Mouse (Mus musculus) embryonic facial prominence, embryonic 13.5 days (tissue): ENCODE results near the gene Rab44. TPM values are rescaled to one million over a fixed set of nuclear protein-coding genes. Genes with fewer than 3 reads are reported as not detected.
A peak's percentile ranks its signal among the peaks of the same experiment; 100 is the strongest.

Experiments used
- ATAC-seq: fragments of 200-750 bp; cut with Nextera tagmentation; 2 replicates; pipeline ENCODE4 v1.8.0; 2017; ENCODE audit warnings: low read depth; ENCODE audit not compliant: insufficient number of reproducible peaks, insufficient read depth, low FRiP score, low TSS enrichment
- H3K27ac ChIP-seq: fragments of 300-500 bp; sonication (generic); 2 replicates; pipeline ENCODE4 v1.5.1; 2015; ENCODE audit warnings: moderate library complexity, mild to moderate bottlenecking, inconsistent platforms
- H3K27me3 ChIP-seq: fragments of 300-500 bp; sonication (generic); 2 replicates; pipeline ENCODE4 v1.6.1; 2015; ENCODE audit warnings: mild to moderate bottlenecking, inconsistent platforms
- H3K36me3 ChIP-seq: fragments of 300-500 bp; sonication (generic); 2 replicates; pipeline ENCODE4 v1.6.1; 2015; ENCODE audit warnings: mild to moderate bottlenecking, inconsistent platforms
- H3K4me1 ChIP-seq: fragments of 300-500 bp; sonication (generic); 2 replicates; pipeline ENCODE4 v1.6.1; 2015; ENCODE audit warnings: inconsistent platforms
- H3K4me2 ChIP-seq: fragments of 300-500 bp; sonication (generic); 2 replicates; pipeline ENCODE4 v1.6.1; 2015; ENCODE audit warnings: moderate library complexity, mild to moderate bottlenecking, inconsistent platforms
- H3K4me3 ChIP-seq: fragments of 300-500 bp; sonication (generic); 2 replicates; pipeline ENCODE4 v1.5.1; 2015; ENCODE audit warnings: mild to moderate bottlenecking, inconsistent platforms
- H3K9ac ChIP-seq: fragments of 300-500 bp; sonication (generic); 2 replicates; pipeline ENCODE4 v1.6.1; 2015; ENCODE audit warnings: mild to moderate bottlenecking, inconsistent platforms
- H3K9me3 ChIP-seq: fragments of 300-500 bp; sonication (generic); 2 replicates; pipeline ENCODE4 v1.6.1; 2016; ENCODE audit warnings: inconsistent platforms
- WGBS: fragments of 180-500 bp; shearing (Covaris S2); methylation state at CpG from one replicate; pipeline ENCODE4 v1.1.7; 2015; ENCODE audit warnings: mixed read lengths; 5-methylcytosine and 5-hydroxymethylcytosine counted together
- polyA plus RNA-seq: library from polyadenylated mRNA; unstranded; fragments of >200 nt; fragmentation: Nextera tagmentation; extraction: Ambion mirVana; gene quantifications from 2 replicates; pipeline ENCODE4 v1.2.1, GENCODE M21; 2015

The Rab44 gene
- polyA plus RNA-seq, 1 experiment from 2014 or later: 0.55 TPM

GRCm38 (mm10) chr17:29092497-29092896, 21.4 kb upstream of the Rab44 start:
- 58% methylated on average over 5 of the region's 5 CpGs for WGBS
- no peak for ATAC-seq
- Histone ChIP-seq H3K4me1 (peaks cover 29% of the 10 kb centered on the region), H3K9ac (no peak overlapping the region), H3K27me3 (peaks cover 46% of the 10 kb centered on the region), H3K4me2 (no peak overlapping the region), H3K27ac (no peak overlapping the region), H3K9me3 (no peaks in the 10 kb centered on the region), H3K4me3 (no peak overlapping the region), H3K36me3 (no peaks in the 10 kb centered on the region)

- peak overlapping the region; percentile 33; the same call in 1 of the 2 replicates for H3K27ac ChIP-seq
- H3K27me3 ChIP-seq: peaks cover 46% of the 10 kb centered on the region
Measured at GRCm38 (mm10) chr17:29093110-29093952, 20.6 kb upstream of the Rab44 start.

GRCm38 (mm10) chr17:29093961-29094309, 20.0 kb upstream of the Rab44 start:
- Histone ChIP-seq H3K36me3 (peaks cover 6% of the 10 kb centered on the region), H3K4me1 (peaks cover 29% of the 10 kb centered on the region), H3K9ac (peak overlapping the region; percentile 74), H3K4me2 (peak overlapping the region; percentile 78), H3K27ac (peak overlapping the region; percentile 33; the same call in 1 of the 2 replicates), H3K27me3 (peaks cover 46% of the 10 kb centered on the region), H3K4me3 (peak overlapping the region; percentile 53), H3K9me3 (no peaks in the 10 kb centered on the region)
- no peak for ATAC-seq
- 1% methylated on average over 24 of the region's 24 CpGs for WGBS

More at GRCm38 (mm10) chr17:29093110-29093952, 20.6 kb upstream of the Rab44 start:
- Histone ChIP-seq H3K9me3 (no peaks in the 10 kb centered on the region), H3K4me3 (peak overlapping the region; percentile 53), H3K36me3 (no peaks in the 10 kb centered on the region), H3K9ac (peak overlapping the region; percentile 74), H3K4me2 (peak overlapping the region; percentile 78), H3K4me1 (peaks cover 29% of the 10 kb centered on the region)
- 7% methylated on average over 36 of the region's 36 CpGs for WGBS
- peak; percentile 56; the same call in 1 of the 2 replicates for ATAC-seq

GRCm38 (mm10) chr17:29094310-29095181, 19.4 kb upstream of the Rab44 start:
- H3K4me2 ChIP-seq: peak overlapping the region; percentile 78
- H3K27me3 ChIP-seq: peaks cover 46% of the 10 kb centered on the region
- ATAC-seq: peak; percentile 59; the same call in 1 of the 2 replicates
- no peaks in the 10 kb centered on the region for H3K9me3 ChIP-seq
- H3K36me3 ChIP-seq: peaks cover 9% of the 10 kb centered on the region
- peak overlapping the region; percentile 53 for H3K4me3 ChIP-seq
- H3K4me1 ChIP-seq: peaks cover 29% of the 10 kb centered on the region
- peak overlapping the region; percentile 33 for H3K27ac ChIP-seq
- under 1% methylated on average over 71 of the region's 71 CpGs for WGBS
- peak overlapping the region; percentile 74 for H3K9ac ChIP-seq

- H3K27me3 ChIP-seq: peaks cover 46% of the 10 kb centered on the region
- peak overlapping the region; percentile 74 for H3K9ac ChIP-seq
- H3K9me3 ChIP-seq: no peaks in the 10 kb centered on the region
- peaks cover 16% of the 10 kb centered on the region for H3K36me3 ChIP-seq
- ATAC-seq: peak; percentile 60; the same call in 1 of the 2 replicates
- WGBS: under 1% methylated on average over 44 of the region's 44 CpGs
- peak overlapping the region; percentile 53 for H3K4me3 ChIP-seq
- peak overlapping the region; percentile 78 for H3K4me2 ChIP-seq
- H3K27ac ChIP-seq: no peak overlapping the region
- H3K4me1 ChIP-seq: peaks cover 29% of the 10 kb centered on the region
Measured at GRCm38 (mm10) chr17:29095201-29095733, 18.7 kb upstream of the Rab44 start.

GRCm38 (mm10) chr17:29096245-29096644, 17.7 kb upstream of the Rab44 start:
- Histone ChIP-seq H3K4me3 (peak overlapping the region; percentile 53; the same call in 1 of the 2 replicates), H3K9ac (peak overlapping the region; percentile 74; the same call in 1 of the 2 replicates), H3K9me3 (no peaks in the 10 kb centered on the region), H3K4me1 (peaks cover 29% of the 10 kb centered on the region), H3K27ac (peak overlapping the region; percentile 51; the same call in 1 of the 2 replicates), H3K27me3 (peaks cover 46% of the 10 kb centered on the region), H3K36me3 (peaks cover 20% of the 10 kb centered on the region), H3K4me2 (peak overlapping the region; percentile 78; the same call in 1 of the 2 replicates)
- no peak for ATAC-seq
- WGBS: 87% methylated on average over 6 of the region's 6 CpGs

GRCm38 (mm10) chr17:29096851-29097561, 16.9 kb upstream of the Rab44 start:
- Histone ChIP-seq H3K9me3 (no peaks in the 10 kb centered on the region), H3K27ac (peak overlapping the region; percentile 51; the same call in 1 of the 2 replicates), H3K27me3 (peaks cover 40% of the 10 kb centered on the region), H3K36me3 (peaks cover 20% of the 10 kb centered on the region), H3K4me3 (no peak overlapping the region), H3K4me2 (0 out of 2 replicates have a peak overlapping the region, but pooled peaks have one; percentile 78), H3K4me1 (peaks cover 29% of the 10 kb centered on the region), H3K9ac (no peak overlapping the region)
- 44% methylated on average over 7 of the region's 7 CpGs for WGBS
- no peak for ATAC-seq

GRCm38 (mm10) chr17:29098291-29098690, 15.7 kb upstream of the Rab44 start:
- no peaks in the 10 kb centered on the region for H3K9me3 ChIP-seq
- no peak overlapping the region for H3K9ac ChIP-seq
- WGBS: 92% methylated on average over 24 of the region's 24 CpGs
- H3K27ac ChIP-seq: no peak overlapping the region
- peaks cover 26% of the 10 kb centered on the region for H3K4me1 ChIP-seq
- H3K4me3 ChIP-seq: no peak overlapping the region
- peaks cover 27% of the 10 kb centered on the region for H3K27me3 ChIP-seq
- no peak overlapping the region for H3K4me2 ChIP-seq
- no peak for ATAC-seq
- peaks cover 20% of the 10 kb centered on the region for H3K36me3 ChIP-seq

GRCm38 (mm10) chr17:29099076-29099475, 14.9 kb upstream of the Rab44 start:
- Histone ChIP-seq H3K4me2 (no peak overlapping the region), H3K4me1 (peaks cover 19% of the 10 kb centered on the region), H3K27ac (no peak overlapping the region), H3K36me3 (peaks cover 20% of the 10 kb centered on the region), H3K9me3 (peaks cover 4% of the 10 kb centered on the region), H3K9ac (no peak overlapping the region), H3K4me3 (no peak overlapping the region), H3K27me3 (peaks cover 19% of the 10 kb centered on the region)
- 84% methylated on average over 8 of the region's 8 CpGs for WGBS
- no peak for ATAC-seq

- Histone ChIP-seq H3K36me3 (peaks cover 20% of the 10 kb centered on the region), H3K4me2 (no peak overlapping the region), H3K27ac (no peak overlapping the region), H3K4me3 (no peak overlapping the region), H3K27me3 (0 out of 2 replicates have a peak, but pooled peaks cover 8% of the 10 kb centered on the region), H3K9me3 (peaks cover 6% of the 10 kb centered on the region), H3K9ac (no peak overlapping the region), H3K4me1 (peaks cover 8% of the 10 kb centered on the region; the same call in 1 of the 2 replicates)
- no peak for ATAC-seq
- WGBS: 92% methylated on average over 7 of the region's 7 CpGs
Measured at GRCm38 (mm10) chr17:29100627-29101026, 13.3 kb upstream of the Rab44 start.
